Comparison of ENCODE assay signal across 7 mouse cellular contexts in genomic region chr4:95742986-95743385, GRCm38 (mm10).
DNase-seq lines count a peak whose midpoint lies in the region; ATAC-seq and TF ChIP-seq lines count a peak whose summit lies in the region.

No protein-coding gene starts in this region.

- H3K9ac ChIP-seq in lung, embryonic 14.5 days: no peak overlapping the region
- H3K9ac ChIP-seq in heart, adult 2 months (ENCODE audit: low read depth, low read length): no peak overlapping the region
- H3K9ac ChIP-seq in liver, embryonic 11.5 days (ENCODE audit: low read depth, low read length): no peak overlapping the region

- H3K4me1 ChIP-seq in lung, embryonic 14.5 days (ENCODE audit: insufficient read depth): peaks cover 5% of the 10 kb centered on the region; the same call in 1 of the 2 replicates
- H3K4me1 ChIP-seq in lung, adult 2 months (ENCODE audit: control insufficient read depth, insufficient read depth, low read length): no peaks in the 10 kb centered on the region; the same call in 1 of the 2 replicates
- peaks cover 6% of the 10 kb centered on the region; the same call in 1 of the 2 replicates for H3K4me1 ChIP-seq in heart, adult 2 months (ENCODE audit: control insufficient read depth, insufficient read depth, low read length)
- H3K4me1 ChIP-seq in liver, embryonic 11.5 days (replicated peaks; ENCODE audit: control insufficient read depth, insufficient read depth, low read length): peaks cover 5% of the 10 kb centered on the region; the same call in 1 of the 2 replicates

- H3K27ac ChIP-seq in lung, embryonic 14.5 days (ENCODE audit: low read depth): 0 out of 2 replicates have a peak overlapping the region, but pooled peaks have one; percentile 39
- H3K27ac ChIP-seq in heart, adult 2 months: peak overlapping the region; percentile 57
- peak overlapping the region; percentile 19; the same call in 1 of the 2 replicates for H3K27ac ChIP-seq in liver, embryonic 11.5 days (ENCODE audit: low read depth, low read length)

- peak; percentile 47 for DNase-seq in lung, embryonic 14.5 days
- DNase-seq in lung, adult 2 months: no peak
- peak in 1 of 2 experiments; percentile 39 for DNase-seq in heart, adult 2 months
- peak; percentile 38 to 43 for DNase-seq in heart, postnatal 36 days
- no peak for DNase-seq in liver, embryonic 11.5 days (ENCODE audit: low spot score)
- no peak for DNase-seq in thymus, postnatal 0 days (ENCODE audit: low spot score)
- DNase-seq in B cell, adult 2 months: no peak

- no peaks in the 10 kb centered on the region for H3K79me2 ChIP-seq in heart, adult 2 months (replicated peaks; ENCODE audit: control insufficient read depth, insufficient read depth, low read length)

- no peak for TF ChIP-seq POLR2A in lung, adult 2 months (IDR thresholded peaks at IDR 0.05; ENCODE audit: borderline replicate concordance, extremely low read depth, low read depth, low read length)
- no peak for TF ChIP-seq POLR2A in heart, adult 2 months (IDR thresholded peaks at IDR 0.05; ENCODE audit: insufficient read depth, low read depth, low read length)

- H3K4me2 ChIP-seq in lung, embryonic 14.5 days: no peak overlapping the region
- H3K4me2 ChIP-seq in liver, embryonic 11.5 days: no peak overlapping the region

- WGBS in lung, embryonic 14.5 days: 29% methylated on average over 4 of the region's 4 CpGs
- 34% methylated on average over 4 of the region's 4 CpGs for WGBS in lung, adult 2 months
- 19% methylated on average over 4 of the region's 4 CpGs for WGBS in heart, adult 2 months
- WGBS in liver, embryonic 11.5 days: 41% methylated on average over 4 of the region's 4 CpGs

- no peak for TF ChIP-seq EP300 in heart, adult 2 months (IDR thresholded peaks at IDR 0.05; ENCODE audit: insufficient read depth, low read depth, low read length)

- ATAC-seq in lung, embryonic 14.5 days (ENCODE audit: insufficient read depth): no peak; the same call in 1 of the 2 replicates
- no peak for ATAC-seq in liver, embryonic 11.5 days (replicated peaks; ENCODE audit: low FRiP score)

- no peak overlapping the region for H3K4me3 ChIP-seq in lung, embryonic 14.5 days (ENCODE audit: low read depth, low read length)
- H3K4me3 ChIP-seq in lung, adult 2 months (replicated peaks; ENCODE audit: extremely low read depth, low read depth, low read length): no peak overlapping the region
- no peak overlapping the region for H3K4me3 ChIP-seq in heart, adult 2 months
- H3K4me3 ChIP-seq in liver, embryonic 11.5 days (ENCODE audit: low read depth, low read length): no peak overlapping the region

- TF ChIP-seq CTCF in lung, embryonic 14.5 days (IDR thresholded peaks at IDR 0.05; ENCODE audit: low read depth): peak; percentile 18
- TF ChIP-seq CTCF in lung, adult 2 months (IDR thresholded peaks at IDR 0.05; ENCODE audit: insufficient read depth, low read length): no peak
- peak; percentile 53 for TF ChIP-seq CTCF in heart, adult 2 months (IDR thresholded peaks at IDR 0.05)

- no peaks in the 10 kb centered on the region for H3K27me3 ChIP-seq in lung, embryonic 14.5 days (ENCODE audit: insufficient read depth, low read length)
- no peaks in the 10 kb centered on the region for H3K27me3 ChIP-seq in heart, adult 2 months (ENCODE audit: control insufficient read depth, insufficient read depth, low read length)
- H3K27me3 ChIP-seq in liver, embryonic 11.5 days (replicated peaks; ENCODE audit: control insufficient read depth, insufficient read depth, low read length): no peaks in the 10 kb centered on the region

- H3K36me3 ChIP-seq in lung, embryonic 14.5 days (ENCODE audit: insufficient read depth): no peaks in the 10 kb centered on the region
- H3K36me3 ChIP-seq in heart, adult 2 months (ENCODE audit: control insufficient read depth, insufficient read depth, low read length): peaks cover 3% of the 10 kb centered on the region; the same call in 1 of the 2 replicates
- H3K36me3 ChIP-seq in liver, embryonic 11.5 days (ENCODE audit: control insufficient read depth, insufficient read depth, low read length): no peaks in the 10 kb centered on the region

- intact Hi-C loops in heart, adult 2 months (cut with DNase I): loop anchor here (10.0 kb wide), 1 partner anchor 448 kb away; no protein-coding TSS in a partner anchor
- intact Hi-C loops in heart, postnatal 36 days (cut with DNase I): loop anchor here (5.0 kb wide), 2 partner anchors 124 to 691 kb away; partner anchors contain the start of gene Jun

- no peaks in the 10 kb centered on the region for H3K9me3 ChIP-seq in lung, embryonic 14.5 days (ENCODE audit: low read depth, low read length)
- H3K9me3 ChIP-seq in liver, embryonic 11.5 days (ENCODE audit: control insufficient read depth, low read length): no peaks in the 10 kb centered on the region

Comparison
In these comparisons a context has a peak if more than half of its experiments do, and no peak if none do; other contexts are left out.
1. DNase-seq: peak in lung, embryonic 14.5 days (single experiment) and heart, postnatal 36 days (2 of 2); none in lung, adult 2 months (single experiment), liver, embryonic 11.5 days (single experiment), thymus, postnatal 0 days (single experiment) and B cell, adult 2 months (0 of 2).
2. Peak in every context shown above with its lines, with median percentiles within 50 percentile points of each other: H3K27ac ChIP-seq.